Mouse (Mus musculus) thymus, postnatal 25 days (tissue): ENCODE measurements at regions not wholly inside any gene's neighbourhood (a gene's known extent, or its start where the extent isn't known, plus 50 kb on each side); places are given as distances from the start of the nearest gene placed in this dataset.

Experiments used
- DNase-seq: peaks from one replicate; pipeline ENCODE4 v3.0.0; 2022

- DNase-seq = no peak
These were observed 219.1 kb downstream of the Fam43a start for GRCm38 (mm10) chr16:30818541-30819120.

GRCm38 (mm10) chr16:30819342-30819741 is 219.8 kb downstream of the Fam43a start:
- DNase-seq = no peak

- no peak for DNase-seq
These were observed 220.7 kb downstream of the Fam43a start for GRCm38 (mm10) chr16:30820234-30820633.

- no peak for DNase-seq
These were observed 221.2 kb downstream of the Fam43a start for GRCm38 (mm10) chr16:30820761-30821160.

GRCm38 (mm10) chr16:30821191-30821910 is 221.8 kb downstream of the Fam43a start:
- no peak for DNase-seq

GRCm38 (mm10) chr16:30821911-30822578 is 222.5 kb downstream of the Fam43a start:
- DNase-seq = no peak

- no peak for DNase-seq
These were observed 226.6 kb downstream of the Fam43a start for GRCm38 (mm10) chr16:30826128-30826527.

GRCm38 (mm10) chr16:30827901-30828608 is 228.5 kb downstream of the Fam43a start:
- no peak for DNase-seq

GRCm38 (mm10) chr16:30834561-30834960 is 235.0 kb downstream of the Fam43a start:
- no peak for DNase-seq

- no peak for DNase-seq
These were observed 236.2 kb downstream of the Fam43a start for GRCm38 (mm10) chr16:30835678-30836077.

- no peak for DNase-seq
These were observed 238.4 kb downstream of the Xxylt1 start for GRCm38 (mm10) chr16:30842831-30843230.

- no peak for DNase-seq
These were observed 228.6 kb downstream of the Xxylt1 start for GRCm38 (mm10) chr16:30852595-30852994.

GRCm38 (mm10) chr16:30854716-30855115 is 226.5 kb downstream of the Xxylt1 start:
- no peak for DNase-seq

- no peak for DNase-seq
These were observed 223.6 kb downstream of the Xxylt1 start for GRCm38 (mm10) chr16:30857656-30858055.

- DNase-seq = no peak
These were observed 211.9 kb downstream of the Xxylt1 start for GRCm38 (mm10) chr16:30869136-30869909.

GRCm38 (mm10) chr16:30870110-30870509 is 211.1 kb downstream of the Xxylt1 start:
- DNase-seq = peak; percentile 21

GRCm38 (mm10) chr16:30870676-30871075 is 210.6 kb downstream of the Xxylt1 start:
- no peak for DNase-seq

- DNase-seq = no peak
These were observed 209.1 kb downstream of the Xxylt1 start for GRCm38 (mm10) chr16:30872147-30872546.

- no peak for DNase-seq
These were observed 207.6 kb downstream of the Xxylt1 start for GRCm38 (mm10) chr16:30873493-30874211.

- no peak for DNase-seq
These were observed 205.9 kb downstream of the Xxylt1 start for GRCm38 (mm10) chr16:30875235-30875829.

- no peak for DNase-seq
These were observed 202.4 kb downstream of the Xxylt1 start for GRCm38 (mm10) chr16:30878821-30879220.

- DNase-seq = no peak
These were observed 201.4 kb downstream of the Xxylt1 start for GRCm38 (mm10) chr16:30879878-30880277.
